Mouse (Mus musculus) heart, postnatal 10 days (tissue): ENCODE results near the gene Gm5141. TPM values are rescaled to one million over a fixed set of nuclear protein-coding genes. Genes with fewer than 3 reads are reported as not detected.
"Not testable (repeated sequence)": the region's sequence is repeated elsewhere in the genome, so short reads cannot be mapped to it uniquely, and the experiment has no call there.

ENCODE experiments used
- DNase-seq, 2 experiments: peaks; one replicate each; pipeline ENCODE4 v3.0.0; 2021
- intact Hi-C: fragments of 180-260 bp; cut with DNase I; formaldehyde crosslinking; loops from one replicate; pipeline ENCODE4 v1.15.1; 2025
- microRNA-seq, 2 experiments: library from miRNA; unstranded; fragments of <30 nt; microRNA quantifications; one replicate each; pipeline ENCODE4 v1.2.0; 2022
- total RNA-seq, 2 experiments: library from RNA; stranded (reverse); gene quantifications; 2 replicates each; pipeline ENCODE4 v1.2.3; 2021

Gene Gm5141
- 1 to 10 TPM; 1.0 to 1.6 TPM for total RNA-seq

DNA sequence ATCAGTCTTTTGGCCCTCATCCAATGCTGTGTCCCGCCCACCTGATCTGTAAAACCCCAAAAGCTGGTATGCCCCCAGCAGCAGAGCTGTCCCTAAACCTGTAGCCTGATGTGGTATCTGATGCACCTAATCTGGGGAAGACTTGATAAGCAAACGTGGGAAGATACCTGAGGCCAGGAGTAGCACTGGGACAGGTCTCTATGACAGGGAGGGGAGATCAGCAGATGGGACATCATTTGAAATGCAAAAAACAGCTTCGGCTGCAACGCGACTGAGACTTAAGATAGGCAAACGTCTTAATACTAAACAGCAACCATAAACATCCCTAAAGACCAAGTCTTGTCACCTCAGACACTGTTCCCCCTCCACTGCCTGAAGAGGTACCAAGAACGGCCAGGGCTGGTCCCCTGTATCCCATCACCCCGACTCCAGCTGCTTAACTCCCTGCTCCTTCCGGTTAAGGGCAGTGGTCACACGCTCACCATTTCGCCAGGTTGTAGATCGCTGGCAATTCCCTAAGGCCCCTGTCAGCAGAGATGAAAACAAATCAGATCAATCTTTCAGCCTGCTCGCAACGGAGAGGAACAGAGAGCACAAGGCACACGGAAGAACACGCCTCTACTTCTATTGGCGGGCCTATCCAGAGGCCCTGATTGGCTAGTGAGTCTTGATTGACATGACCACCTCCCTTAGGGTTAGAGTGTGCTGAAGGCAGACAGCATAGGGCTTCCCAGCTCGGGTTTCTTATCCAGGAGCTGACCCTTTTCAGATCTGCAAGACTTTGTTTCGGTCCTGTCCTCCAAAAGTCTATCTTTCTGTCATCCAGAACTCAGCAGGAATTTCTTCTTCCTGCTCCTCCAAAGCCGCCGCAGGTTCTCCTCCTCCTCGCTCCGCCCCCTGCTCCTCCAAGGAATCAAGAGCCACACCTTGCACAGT lies at the start of gene Gm5141:
Gene Gm5141, minus strand, starts transcription at position 610 of the 936 bp plus-strand sequence.
- peak; percentile 43 to 58 for DNase-seq
- intact Hi-C loops: not testable (repeated sequence)

DNA sequence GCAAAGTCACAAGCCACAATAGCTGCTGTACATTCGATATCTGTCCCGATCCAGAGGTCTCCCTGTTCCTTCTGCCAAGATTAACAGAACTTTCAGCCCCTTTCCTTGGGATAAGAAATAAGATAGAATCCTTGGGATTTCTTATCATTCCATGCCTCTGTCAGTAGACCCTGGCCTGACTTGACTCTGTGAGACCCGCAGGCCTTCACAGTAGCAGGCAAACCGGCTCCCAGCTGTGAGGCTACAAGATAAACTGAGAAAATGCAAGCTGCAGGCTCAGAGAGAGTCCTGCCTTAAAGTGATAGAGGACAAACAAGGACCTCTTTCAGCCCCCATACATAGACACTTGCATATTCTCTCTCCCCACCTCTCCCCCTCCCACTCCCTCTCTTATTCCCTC lies 47.7 kb upstream of the Gm5141 start:
- peak in 1 of 2 experiments; percentile 3 for DNase-seq
- intact Hi-C loops: no loop called here

DNA sequence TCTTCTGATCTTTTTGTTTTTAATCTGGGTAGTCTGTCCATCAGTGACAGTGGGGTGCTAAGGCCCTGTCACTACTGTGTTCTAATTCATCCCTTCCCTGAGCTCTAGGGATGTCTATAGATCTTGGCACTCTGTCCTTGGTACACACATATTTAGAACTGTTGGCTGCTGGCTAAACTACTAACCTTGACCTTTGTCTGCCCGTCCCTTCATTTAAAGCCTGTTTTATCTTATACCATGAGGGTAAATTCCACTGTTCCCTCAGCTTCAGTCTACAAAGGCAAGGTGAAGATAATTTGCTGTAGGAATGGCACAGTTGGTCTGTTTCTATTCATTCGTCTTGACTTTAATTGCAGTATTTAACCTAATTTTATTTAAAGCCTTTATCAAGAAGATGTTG lies 46.6 kb upstream of the Gm5141 start:
- intact Hi-C loops: no loop called here
- DNase-seq: no peak

DNA sequence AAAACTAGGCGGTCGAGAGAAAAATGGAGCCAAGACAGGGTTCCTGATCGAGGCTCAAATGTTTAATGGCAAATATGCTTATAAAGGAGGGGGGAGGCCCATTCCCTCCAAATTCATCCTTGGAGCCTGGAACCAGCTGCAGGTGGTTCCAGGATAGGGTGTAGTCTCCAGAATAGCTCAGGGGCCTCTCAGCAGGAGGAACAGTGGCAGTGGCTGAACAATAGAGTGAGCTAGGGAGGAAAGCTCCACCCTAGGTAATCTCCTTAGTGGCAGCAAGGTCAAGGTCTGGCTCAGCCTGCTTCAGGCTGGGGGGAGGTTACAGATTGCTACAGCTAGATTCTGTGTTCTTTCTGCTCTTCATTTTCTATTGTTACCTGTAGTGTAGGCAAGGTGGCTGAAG lies 30.1 kb upstream of the Gm5141 start:
- intact Hi-C loops, DNase-seq: not testable (repeated sequence)

DNA sequence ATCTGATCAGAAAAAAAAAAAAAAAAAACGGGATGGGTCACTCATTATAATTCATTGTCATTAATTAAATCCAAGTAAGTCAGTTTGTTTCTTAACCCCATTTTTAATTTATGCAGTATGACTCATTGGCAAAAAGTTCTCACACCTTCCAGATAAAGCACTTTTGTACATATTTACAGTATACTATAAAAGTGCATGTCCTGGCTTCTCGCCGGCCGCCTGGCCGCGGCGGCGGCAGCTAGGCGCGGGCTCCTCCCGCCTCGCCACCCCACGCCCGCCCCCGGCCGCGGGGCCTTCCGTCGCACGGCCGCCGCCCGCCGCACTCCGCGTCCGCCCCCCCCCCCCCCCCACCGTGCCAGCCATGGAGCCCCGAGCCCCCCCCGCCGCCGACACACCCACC lies 27.1 kb upstream of the Gm5141 start:
- intact Hi-C loops: no loop called here

DNA sequence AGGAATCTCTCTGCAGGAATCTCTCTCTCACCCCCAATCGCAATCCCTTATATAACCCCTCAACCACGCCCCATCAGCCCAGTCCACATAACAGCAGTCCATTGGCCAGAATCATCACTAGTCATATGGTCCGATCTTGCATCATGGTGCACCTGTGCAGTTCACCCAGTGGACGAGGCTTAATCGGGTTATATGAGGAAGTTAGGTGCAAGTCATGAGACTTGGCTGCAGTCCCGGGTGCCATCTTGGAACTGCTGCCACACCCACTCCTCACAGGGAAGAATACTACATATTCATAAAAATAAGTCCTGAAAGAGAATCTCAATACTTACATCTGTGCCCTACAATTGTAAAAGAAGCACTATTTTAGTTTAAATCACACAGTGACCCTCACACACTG lies 22.4 kb upstream of the Gm5141 start:
- intact Hi-C loops, DNase-seq: not testable (repeated sequence)

More for the DNA sequence above, 27.1 kb upstream of the Gm5141 start:
- no peak for DNase-seq

DNA sequence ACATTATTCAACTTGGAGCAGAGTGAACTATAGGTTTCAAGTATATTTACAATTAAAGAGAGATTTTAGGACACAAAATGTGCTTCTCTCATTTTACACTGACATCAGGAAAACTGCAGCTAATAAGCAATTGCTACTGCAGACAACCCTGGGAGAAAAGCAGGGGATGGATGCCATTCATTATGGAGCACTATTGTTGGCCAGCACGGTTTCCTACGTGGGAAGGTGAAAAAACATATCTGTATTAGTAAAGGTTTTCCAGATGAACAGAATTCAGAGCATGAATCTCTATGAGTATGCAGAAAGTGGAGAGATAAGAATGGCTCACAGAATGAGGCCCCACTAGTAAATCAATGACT lies 506 bp upstream of the Gm5141 start:
- intact Hi-C loops, DNase-seq: not testable (repeated sequence)

DNA sequence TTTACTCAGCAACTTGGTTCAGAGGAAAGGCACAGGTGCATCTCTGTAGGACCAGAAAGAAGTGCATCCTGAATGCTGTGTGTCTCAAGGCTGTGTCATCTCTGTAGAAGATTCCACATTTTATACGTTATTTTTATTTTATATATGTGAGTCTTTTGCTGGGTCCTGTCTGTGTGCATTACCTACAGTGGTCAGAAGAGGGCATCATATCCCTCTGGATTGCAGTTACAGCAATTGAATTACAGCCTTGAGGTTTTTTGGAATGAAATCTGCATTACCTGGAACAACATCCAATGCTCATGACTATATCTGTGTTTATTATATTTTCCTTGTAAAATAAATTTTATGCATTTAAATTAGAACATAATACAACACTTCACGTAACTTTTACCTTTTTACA lies 21.8 kb downstream of the Gm5141 start:
- intact Hi-C loops: loop anchor here (2.0 to 10.0 kb wide), 2 partner anchors 91 to 139 kb away; partner anchors contain the start of gene 6720489N17Rik
- peak; percentile 29 to 49 for DNase-seq

DNA sequence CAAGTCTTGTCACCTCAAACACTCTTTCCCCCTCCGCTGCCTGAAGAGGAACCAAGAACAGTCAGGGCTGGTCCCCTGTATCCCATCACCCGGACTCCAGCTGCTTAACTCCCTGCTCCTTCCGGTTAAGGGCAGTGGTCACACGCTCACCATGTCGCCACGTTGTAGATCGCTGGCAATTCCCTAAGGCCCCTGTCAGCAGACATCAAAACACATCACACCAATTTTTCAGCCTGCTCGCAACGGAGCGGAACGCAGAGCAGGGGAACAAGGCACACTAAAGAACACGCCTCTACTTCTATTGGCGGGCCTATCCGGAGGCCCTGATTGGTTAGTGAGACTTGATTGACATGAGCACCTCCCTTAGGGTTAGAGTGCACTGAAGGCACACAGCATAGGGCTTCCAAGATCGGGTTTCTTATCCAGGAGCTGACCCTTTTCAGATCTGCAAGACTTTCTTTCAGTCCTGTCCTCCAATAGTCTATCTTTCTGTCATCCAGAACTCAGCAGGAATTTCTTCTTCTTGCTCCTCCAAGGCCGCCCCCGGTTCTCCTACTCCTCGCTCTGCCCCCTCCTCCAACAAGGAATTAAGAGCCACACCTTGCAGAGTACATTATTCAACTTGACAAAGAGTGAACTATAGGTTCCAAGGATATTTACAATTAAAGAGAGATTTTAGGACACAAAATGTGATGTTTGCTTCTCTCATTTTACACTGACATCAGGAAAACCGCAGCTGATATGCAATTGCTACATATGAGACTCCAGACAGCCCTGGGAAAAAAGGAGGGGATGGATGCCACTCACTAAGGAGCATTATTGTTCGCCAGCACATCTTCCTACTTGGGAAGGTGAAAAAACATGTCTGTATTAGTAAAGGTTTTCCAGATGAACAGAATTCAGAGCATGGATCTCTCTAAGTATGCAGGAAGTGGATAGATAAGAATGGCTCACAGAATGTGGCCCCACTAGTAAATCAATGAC lies 24.9 kb downstream of the Gm5141 start, which contains the start of gene Platr25:
Gene Platr25, minus strand, starts transcription at position 278 of the 984 bp plus-strand sequence.
- intact Hi-C loops: loop anchor here (10.0 kb wide), 1 partner anchor 136 kb away; the partner anchor contains the start of gene 6720489N17Rik
- peak; percentile 73 to 81 for DNase-seq

DNA sequence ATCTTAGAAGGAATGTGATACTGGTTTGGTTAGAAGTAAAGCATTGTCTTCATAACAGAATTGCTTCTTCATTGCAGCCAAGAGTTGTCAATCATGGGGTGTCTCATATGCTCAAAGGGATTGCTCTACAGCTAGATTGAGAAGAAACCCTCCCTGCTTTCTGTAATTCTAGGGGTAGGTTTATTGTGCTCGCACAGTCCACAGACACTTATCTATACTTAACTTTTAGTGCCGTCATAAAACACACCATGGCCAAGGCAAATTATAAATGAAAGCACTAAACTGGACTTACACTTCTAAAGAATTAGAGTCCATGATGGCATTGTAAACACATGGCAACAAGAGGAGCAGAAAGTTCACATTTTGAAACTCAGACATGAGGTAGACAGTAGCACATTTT lies 52.3 kb downstream of the Gm5141 start:
- no peak for DNase-seq
- intact Hi-C loops: no loop called here

Small RNA genes within 50 kb of the gene (microRNA-seq; reads per million reads assigned to microRNA genes)
- gene Gm24588 (0 reads per million in 2 experiments), gene Mir713 (0 reads per million in 2 experiments)

Other genes starting within 250 kb of the Gm5141 start
- gene Zfp935, start 227.3 kb downstream of the Gm5141 start, total RNA-seq: under 1 TPM in 1 of 2 experiments, not detected in 1; 0.74 TPM
- 1 to 10 TPM; 5.8 to 6.6 TPM for gene Zfp934, start 214.6 kb downstream of the Gm5141 start, total RNA-seq
- 1 to 10 TPM; 1.4 to 2.4 TPM for gene 6720489N17Rik, start 161.6 kb downstream of the Gm5141 start, total RNA-seq
- 1 to 10 TPM; 4.4 to 5.4 TPM for gene Platr25, start 25.1 kb downstream of the Gm5141 start, total RNA-seq
- 10 to 100 TPM; 33.8 to 39.5 TPM for gene Fbp2, start 72.6 kb upstream of the Gm5141 start, total RNA-seq
- not detected for gene Fbp1, start 102.5 kb upstream of the Gm5141 start, total RNA-seq
- 100 to 1,000 TPM; 121 to 143 TPM for gene 2010111I01Rik, start 179.1 kb upstream of the Gm5141 start, total RNA-seq